Mouse (Mus musculus): ENCODE data around the gene Pctp. TPM values are rescaled to one million over a fixed set of nuclear protein-coding genes. Genes with fewer than 3 reads are reported as not detected.

Gene Pctp
- polyA plus RNA-seq, 1 experiment from 2014 or later = 11.1 TPM

DNA sequence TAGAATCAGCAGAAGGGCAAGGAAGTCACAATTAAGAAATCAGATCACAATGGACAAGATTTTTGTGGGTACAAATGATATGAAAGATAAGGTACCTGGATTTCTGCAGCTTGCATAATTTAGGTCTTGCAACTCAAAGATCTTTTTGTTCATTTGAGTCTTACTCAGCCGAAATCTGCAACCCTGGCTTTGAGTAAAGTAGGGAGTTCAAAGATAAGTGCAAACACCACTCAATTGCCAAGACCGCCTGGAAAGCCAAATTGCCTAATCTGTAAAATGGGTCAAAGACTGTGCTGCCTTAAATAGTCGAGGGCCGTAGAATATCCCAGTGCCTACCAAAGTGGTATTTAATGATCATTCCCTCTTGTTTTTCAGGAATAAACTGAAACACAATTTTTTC lies 692 bp upstream of the Pctp start:
- Histone ChIP-seq H3K27ac (replicated peaks; ENCODE audit: low read depth, low read length) (no peak overlapping the region), H3K27me3 (ENCODE audit: control insufficient read depth, insufficient read depth, low read length) (no peaks in the 10 kb centered on the region), H3K9ac (ENCODE audit: low read length) (no peak overlapping the region), H3K9me3 (ENCODE audit: control insufficient read depth, low read length) (no peaks in the 10 kb centered on the region), H3K4me3 (ENCODE audit: low read depth, low read length) (no peak overlapping the region), H3K4me1 (ENCODE audit: control insufficient read depth, insufficient read depth, low read length) (no peaks in the 10 kb centered on the region), H3K4me2 (ENCODE audit: low read depth, severe bottlenecking) (no peak overlapping the region), H3K36me3 (ENCODE audit: control insufficient read depth, insufficient read depth, low read length) (no peaks in the 10 kb centered on the region)
- WGBS = 92% methylated on average over 4 of the region's 4 CpGs
- no peak for ATAC-seq (ENCODE audit: insufficient number of reproducible peaks, low FRiP score, low TSS enrichment, low read depth)
- no peak for DNase-seq (ENCODE audit: low spot score)

DNA sequence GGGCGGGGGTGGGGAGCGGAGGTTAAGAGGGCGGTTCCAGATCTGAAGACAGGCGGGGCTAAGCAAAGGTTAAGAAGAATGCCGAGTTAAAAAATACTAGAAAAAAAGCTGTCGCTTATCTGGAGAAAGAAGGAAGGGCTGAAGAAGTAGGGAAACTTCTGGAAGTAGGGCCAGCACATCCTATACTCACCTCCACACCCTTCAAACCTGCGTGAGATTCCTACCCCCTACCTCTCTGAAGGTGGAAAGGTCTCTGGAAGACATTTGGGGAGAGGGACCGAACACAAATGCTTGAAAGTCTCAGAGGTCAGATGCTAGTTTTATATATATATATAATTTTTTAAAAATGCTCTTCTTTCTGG lies 274 bp upstream of the Pctp start:
- Histone ChIP-seq H3K4me2 (ENCODE audit: low read depth, severe bottlenecking) (peak overlapping the region; percentile 86), H3K4me3 (ENCODE audit: low read depth, low read length) (peak overlapping the region; percentile 52), H3K9ac (ENCODE audit: low read length) (no peak overlapping the region), H3K9me3 (ENCODE audit: control insufficient read depth, low read length) (no peaks in the 10 kb centered on the region), H3K27me3 (ENCODE audit: control insufficient read depth, insufficient read depth, low read length) (no peaks in the 10 kb centered on the region), H3K4me1 (ENCODE audit: control insufficient read depth, insufficient read depth, low read length) (no peaks in the 10 kb centered on the region), H3K27ac (replicated peaks; ENCODE audit: low read depth, low read length) (no peak overlapping the region), H3K36me3 (ENCODE audit: control insufficient read depth, insufficient read depth, low read length) (no peaks in the 10 kb centered on the region)
- ATAC-seq (ENCODE audit: insufficient number of reproducible peaks, low FRiP score, low TSS enrichment, low read depth) (peak; percentile 37; the same call in 1 of the 2 replicates), DNase-seq (ENCODE audit: low spot score) (no peak)
- 10% methylated on average over 8 of the region's 8 CpGs for WGBS

DNA sequence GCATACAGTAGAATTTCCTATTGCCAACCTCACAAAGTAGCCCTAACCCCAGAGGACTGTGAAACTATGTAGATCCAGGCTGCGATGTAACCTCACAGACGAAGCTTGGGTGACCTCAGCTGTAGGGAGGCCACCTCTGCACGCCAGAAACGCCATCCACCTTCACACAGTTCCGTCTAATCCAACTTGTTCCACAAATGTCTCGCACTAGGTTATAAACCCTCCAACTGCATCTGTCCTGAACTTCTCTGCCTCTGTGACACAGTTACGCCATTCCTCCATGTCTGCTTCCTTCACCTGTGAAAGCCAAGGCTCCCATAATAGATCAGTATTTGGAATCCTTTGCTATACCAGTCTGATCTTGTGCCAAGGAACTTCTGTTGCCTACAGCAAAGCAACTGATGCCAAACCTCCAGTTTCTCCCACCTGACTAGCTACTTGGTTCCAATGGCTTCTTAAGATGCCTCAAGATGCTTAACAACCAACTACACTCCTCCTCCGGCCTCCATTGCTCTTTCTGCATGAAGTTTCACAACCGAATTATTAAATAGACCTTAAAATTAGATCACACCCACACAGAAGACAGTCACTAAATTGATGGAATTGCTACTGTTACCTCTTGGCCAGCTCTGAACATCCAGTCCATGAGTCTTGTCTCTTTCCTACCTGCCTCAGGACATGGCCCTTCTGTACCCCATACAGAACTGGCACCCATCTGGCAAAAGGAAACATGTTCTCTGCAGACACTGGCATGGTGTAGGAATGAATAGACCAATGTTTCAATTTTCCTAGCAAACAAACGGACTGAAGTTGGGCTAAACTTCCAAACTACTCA lies 1.1 kb downstream of the Pctp start:
- no peaks in the 10 kb centered on the region for H3K4me1 ChIP-seq (ENCODE audit: control insufficient read depth, insufficient read depth, low read length)
- DNase-seq (ENCODE audit: low spot score) (no peak), ATAC-seq (ENCODE audit: insufficient number of reproducible peaks, low FRiP score, low TSS enrichment, low read depth) (no peak)
- peak overlapping the region; percentile 52; the same call in 1 of the 2 replicates for H3K4me3 ChIP-seq (ENCODE audit: low read depth, low read length)
- H3K9me3 ChIP-seq (ENCODE audit: control insufficient read depth, low read length) = no peaks in the 10 kb centered on the region
- no peaks in the 10 kb centered on the region for H3K36me3 ChIP-seq (ENCODE audit: control insufficient read depth, insufficient read depth, low read length)
- H3K27me3 ChIP-seq (ENCODE audit: control insufficient read depth, insufficient read depth, low read length) = no peaks in the 10 kb centered on the region
- peak overlapping the region; percentile 86 for H3K4me2 ChIP-seq (ENCODE audit: low read depth, severe bottlenecking)
- no peak overlapping the region for H3K27ac ChIP-seq (replicated peaks; ENCODE audit: low read depth, low read length)
- WGBS = 78% methylated on average over 10 of the region's 10 CpGs
- no peak overlapping the region for H3K9ac ChIP-seq (ENCODE audit: low read length)

DNA sequence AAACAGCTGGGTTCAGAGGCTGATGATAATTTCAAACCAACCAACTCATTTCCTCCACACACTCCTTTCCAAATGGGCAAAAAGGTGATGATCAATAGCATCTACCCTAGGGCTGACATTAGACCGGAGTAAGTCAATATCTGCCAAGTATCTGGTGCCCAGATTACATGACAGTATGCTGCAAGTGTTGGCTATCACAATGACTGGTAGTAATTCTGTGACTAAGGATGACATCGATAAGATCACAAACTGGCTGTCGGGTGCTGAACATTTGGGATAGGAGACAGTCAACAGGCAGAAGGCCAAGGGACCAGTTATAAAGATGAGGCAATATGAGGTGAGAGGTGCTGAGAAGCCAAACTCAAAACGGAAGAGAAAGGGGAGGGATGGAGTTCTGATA lies 2.0 kb downstream of the Pctp start:
- no peaks in the 10 kb centered on the region for H3K4me1 ChIP-seq (ENCODE audit: control insufficient read depth, insufficient read depth, low read length)
- 83% methylated on average over 4 of the region's 4 CpGs for WGBS
- H3K27ac ChIP-seq (replicated peaks; ENCODE audit: low read depth, low read length) = no peak overlapping the region
- H3K36me3 ChIP-seq (ENCODE audit: control insufficient read depth, insufficient read depth, low read length) = no peaks in the 10 kb centered on the region
- no peak overlapping the region for H3K4me2 ChIP-seq (ENCODE audit: low read depth, severe bottlenecking)
- no peak overlapping the region for H3K9ac ChIP-seq (ENCODE audit: low read length)
- DNase-seq (ENCODE audit: low spot score) = no peak
- no peaks in the 10 kb centered on the region for H3K9me3 ChIP-seq (ENCODE audit: control insufficient read depth, low read length)
- ATAC-seq (ENCODE audit: insufficient number of reproducible peaks, low FRiP score, low TSS enrichment, low read depth) = no peak
- no peak overlapping the region for H3K4me3 ChIP-seq (ENCODE audit: low read depth, low read length)
- H3K27me3 ChIP-seq (ENCODE audit: control insufficient read depth, insufficient read depth, low read length) = no peaks in the 10 kb centered on the region

DNA sequence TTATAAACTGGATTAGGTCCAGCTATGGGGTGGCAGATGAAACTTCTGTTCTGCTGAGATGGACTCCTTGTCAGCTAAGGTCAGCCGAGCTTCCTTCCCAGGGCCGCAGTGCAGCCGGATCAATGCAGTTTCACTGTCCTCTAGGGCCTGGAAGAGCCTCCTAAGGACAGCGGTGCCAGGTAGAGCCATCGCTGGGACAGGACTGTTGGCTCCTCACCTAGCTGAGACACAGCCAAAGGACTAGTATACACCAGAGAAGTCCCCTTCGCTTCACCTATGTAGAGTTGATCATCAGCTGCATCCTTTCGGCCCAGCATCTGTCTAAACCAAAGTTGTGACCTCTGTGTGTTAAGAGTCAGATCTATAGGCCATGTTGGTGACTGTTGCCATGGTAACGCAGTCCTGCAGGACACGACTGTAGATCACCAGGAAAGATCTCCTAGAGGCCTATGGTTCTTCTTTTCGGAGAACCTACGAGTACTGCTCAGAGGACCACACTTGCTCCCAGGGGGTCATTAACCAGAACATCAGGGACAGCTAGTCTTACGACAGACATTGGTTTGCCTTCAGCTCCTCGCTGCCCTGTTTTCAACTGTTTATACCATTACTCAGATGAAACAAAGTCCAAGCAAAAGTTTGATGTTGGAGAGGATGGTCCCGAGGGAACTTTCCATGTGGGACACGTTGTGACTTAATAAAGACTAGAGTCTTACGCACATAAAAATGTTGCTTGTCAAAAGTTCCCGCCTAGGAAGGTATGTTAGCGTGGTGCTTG lies 3.5 kb downstream of the Pctp start:
- Histone ChIP-seq H3K9me3 (ENCODE audit: control insufficient read depth, low read length) (no peaks in the 10 kb centered on the region), H3K4me1 (ENCODE audit: control insufficient read depth, insufficient read depth, low read length) (no peaks in the 10 kb centered on the region), H3K9ac (ENCODE audit: low read length) (no peak overlapping the region), H3K27me3 (ENCODE audit: control insufficient read depth, insufficient read depth, low read length) (no peaks in the 10 kb centered on the region), H3K4me3 (ENCODE audit: low read depth, low read length) (no peak overlapping the region), H3K27ac (replicated peaks; ENCODE audit: low read depth, low read length) (no peak overlapping the region), H3K36me3 (ENCODE audit: control insufficient read depth, insufficient read depth, low read length) (no peaks in the 10 kb centered on the region), H3K4me2 (ENCODE audit: low read depth, severe bottlenecking) (no peak overlapping the region)
- WGBS = 92% methylated on average over 18 of the region's 18 CpGs
- DNase-seq (ENCODE audit: low spot score) = no peak
- ATAC-seq (ENCODE audit: insufficient number of reproducible peaks, low FRiP score, low TSS enrichment, low read depth) = no peak

DNA sequence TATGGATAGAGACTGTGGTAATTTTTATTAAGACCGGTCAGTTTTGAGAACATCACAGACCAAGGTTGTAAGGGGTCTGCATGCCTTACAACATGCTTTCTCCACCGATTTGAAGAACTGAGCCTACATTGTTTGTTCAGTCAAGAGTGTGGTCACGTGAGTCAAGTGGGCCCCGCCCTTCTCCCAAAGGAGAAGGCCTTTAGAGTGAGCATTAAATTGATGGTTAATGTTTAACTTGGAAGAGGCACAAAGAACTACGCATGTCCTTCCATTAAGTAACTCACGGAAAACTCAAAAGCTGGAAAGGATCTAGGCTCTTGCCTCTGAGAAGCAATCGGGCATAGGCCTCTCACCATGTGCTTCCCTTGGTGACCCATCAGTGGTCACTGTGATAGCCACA lies 5.8 kb downstream of the Pctp start:
- DNase-seq (ENCODE audit: low spot score) (no peak), ATAC-seq (ENCODE audit: insufficient number of reproducible peaks, low FRiP score, low TSS enrichment, low read depth) (no peak)
- WGBS = 95% methylated on average over 7 of the region's 7 CpGs
- Histone ChIP-seq H3K4me2 (ENCODE audit: low read depth, severe bottlenecking) (no peak overlapping the region), H3K4me1 (ENCODE audit: control insufficient read depth, insufficient read depth, low read length) (no peaks in the 10 kb centered on the region), H3K4me3 (ENCODE audit: low read depth, low read length) (no peak overlapping the region), H3K36me3 (ENCODE audit: control insufficient read depth, insufficient read depth, low read length) (no peaks in the 10 kb centered on the region), H3K9me3 (ENCODE audit: control insufficient read depth, low read length) (no peaks in the 10 kb centered on the region), H3K9ac (ENCODE audit: low read length) (no peak overlapping the region), H3K27ac (replicated peaks; ENCODE audit: low read depth, low read length) (no peak overlapping the region), H3K27me3 (ENCODE audit: control insufficient read depth, insufficient read depth, low read length) (no peaks in the 10 kb centered on the region)

DNA sequence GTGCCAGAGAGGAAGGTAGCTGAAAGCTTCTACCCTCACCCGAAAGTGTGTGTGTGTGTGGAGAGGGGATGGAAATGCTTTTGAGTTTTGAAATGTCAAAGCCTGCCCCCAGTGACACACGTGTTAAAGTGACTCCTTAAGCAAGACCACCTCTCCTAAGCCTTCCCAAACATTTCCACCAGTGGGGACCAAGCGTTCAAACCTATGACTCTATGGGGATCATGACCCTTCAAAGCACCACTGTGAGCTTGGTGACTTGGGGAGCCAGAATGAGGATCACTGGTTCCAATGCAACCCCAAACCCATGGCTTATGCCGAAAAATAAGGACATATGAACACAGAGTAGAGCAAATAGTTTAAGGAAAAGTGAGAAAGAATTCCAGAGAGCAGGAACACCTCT lies 6.3 kb downstream of the Pctp start:
- H3K4me2 ChIP-seq (ENCODE audit: low read depth, severe bottlenecking) = no peak overlapping the region
- no peaks in the 10 kb centered on the region for H3K9me3 ChIP-seq (ENCODE audit: control insufficient read depth, low read length)
- H3K36me3 ChIP-seq (ENCODE audit: control insufficient read depth, insufficient read depth, low read length) = no peaks in the 10 kb centered on the region
- H3K27me3 ChIP-seq (ENCODE audit: control insufficient read depth, insufficient read depth, low read length) = no peaks in the 10 kb centered on the region
- no peaks in the 10 kb centered on the region for H3K4me1 ChIP-seq (ENCODE audit: control insufficient read depth, insufficient read depth, low read length)
- no peak overlapping the region for H3K27ac ChIP-seq (replicated peaks; ENCODE audit: low read depth, low read length)
- ATAC-seq (ENCODE audit: insufficient number of reproducible peaks, low FRiP score, low TSS enrichment, low read depth) = no peak
- no peak for DNase-seq (ENCODE audit: low spot score)
- no peak overlapping the region for H3K4me3 ChIP-seq (ENCODE audit: low read depth, low read length)
- no peak overlapping the region for H3K9ac ChIP-seq (ENCODE audit: low read length)
- 89% methylated on average over 4 of the region's 4 CpGs for WGBS

DNA sequence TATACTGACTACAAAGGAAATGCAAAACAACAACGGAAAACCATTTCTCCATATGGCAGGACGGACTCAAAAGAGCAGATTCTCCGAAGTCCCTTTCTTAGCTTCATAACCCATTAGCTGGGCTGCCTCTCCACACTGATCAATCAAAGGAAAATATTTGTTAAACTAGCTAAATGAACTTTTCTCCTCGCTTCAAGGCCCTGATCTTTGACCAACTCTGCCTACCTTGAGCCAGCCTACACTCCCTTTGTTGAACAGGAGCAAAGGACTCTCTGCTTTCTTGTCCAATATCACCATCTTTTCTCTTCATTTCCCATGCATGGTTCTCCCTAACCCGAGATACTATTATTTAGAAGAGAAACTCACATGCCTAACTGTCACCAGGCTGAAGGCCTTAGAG lies 7.1 kb downstream of the Pctp start:
- H3K27me3 ChIP-seq (ENCODE audit: control insufficient read depth, insufficient read depth, low read length) = no peaks in the 10 kb centered on the region
- H3K27ac ChIP-seq (replicated peaks; ENCODE audit: low read depth, low read length) = no peak overlapping the region
- no peak overlapping the region for H3K4me3 ChIP-seq (ENCODE audit: low read depth, low read length)
- H3K4me1 ChIP-seq (ENCODE audit: control insufficient read depth, insufficient read depth, low read length) = no peaks in the 10 kb centered on the region
- H3K36me3 ChIP-seq (ENCODE audit: control insufficient read depth, insufficient read depth, low read length) = no peaks in the 10 kb centered on the region
- H3K9ac ChIP-seq (ENCODE audit: low read length) = no peak overlapping the region
- no peaks in the 10 kb centered on the region for H3K9me3 ChIP-seq (ENCODE audit: control insufficient read depth, low read length)
- no peak overlapping the region for H3K4me2 ChIP-seq (ENCODE audit: low read depth, severe bottlenecking)
- 89% methylated on average over 5 of the region's 5 CpGs for WGBS
- ATAC-seq (ENCODE audit: insufficient number of reproducible peaks, low FRiP score, low TSS enrichment, low read depth) (no peak), DNase-seq (ENCODE audit: low spot score) (no peak)
